Mouse (Mus musculus): Measurements from ENCODE around the gene Spg7.
A peak's percentile ranks its signal among the peaks of the same experiment; 100 is the strongest.

DNA sequence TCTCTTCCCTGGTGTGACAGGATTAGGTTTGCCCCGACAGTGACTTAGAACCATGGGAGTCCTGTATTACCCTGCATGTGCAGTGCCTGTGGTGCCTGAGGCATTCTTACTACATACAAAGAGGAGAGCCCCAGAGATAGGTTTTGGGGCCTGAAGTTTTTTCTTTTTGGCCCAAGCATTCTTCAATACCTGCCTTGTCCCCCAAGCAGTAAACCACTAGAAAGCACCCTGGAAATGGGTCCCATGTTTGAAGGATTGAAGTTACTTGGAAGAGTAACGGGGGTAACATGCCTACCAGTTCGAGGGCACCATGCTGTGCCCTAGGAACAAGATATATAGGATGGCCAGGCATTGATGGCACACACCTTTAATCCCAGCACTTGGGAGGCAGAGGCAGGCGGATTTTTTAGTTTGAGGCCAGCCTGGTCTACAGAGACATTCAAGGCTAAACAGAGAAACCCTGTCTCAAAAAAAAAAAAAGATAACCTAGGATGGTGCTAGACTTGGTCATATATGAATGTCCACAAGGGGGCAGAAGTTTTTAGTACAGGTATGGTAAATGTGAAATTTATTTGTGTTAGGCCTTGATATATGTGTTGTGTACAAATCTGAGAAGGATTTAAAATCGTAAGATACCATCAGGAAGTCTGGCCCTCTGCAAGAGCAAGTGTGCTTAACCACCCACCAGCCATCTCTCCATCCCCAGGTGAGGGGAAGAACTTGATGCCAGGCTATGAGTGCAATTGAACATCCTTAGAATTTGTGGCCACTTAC, 43.0 kb downstream of the Spg7 start:
- TF ChIP-seq POLR2A (IDR thresholded peaks at IDR 0.05; ENCODE audit: borderline replicate concordance, insufficient read depth, low read length): no peak
- TF ChIP-seq CTCF (IDR thresholded peaks at IDR 0.05; ENCODE audit: borderline replicate concordance, insufficient read depth, low read depth, low read length): peak; percentile 29; the same call in 1 of the 2 replicates

All from cerebellum, adult 2 months (tissue).